Mouse (Mus musculus): ENCODE measurements around the gene Hist1h4d. TPM values are rescaled to one million over a fixed set of nuclear protein-coding genes. Genes with fewer than 3 reads are reported as not detected.

The Hist1h4d gene
- polyA plus RNA-seq, 2 experiments, result 8.6 to 152 TPM

DNA sequence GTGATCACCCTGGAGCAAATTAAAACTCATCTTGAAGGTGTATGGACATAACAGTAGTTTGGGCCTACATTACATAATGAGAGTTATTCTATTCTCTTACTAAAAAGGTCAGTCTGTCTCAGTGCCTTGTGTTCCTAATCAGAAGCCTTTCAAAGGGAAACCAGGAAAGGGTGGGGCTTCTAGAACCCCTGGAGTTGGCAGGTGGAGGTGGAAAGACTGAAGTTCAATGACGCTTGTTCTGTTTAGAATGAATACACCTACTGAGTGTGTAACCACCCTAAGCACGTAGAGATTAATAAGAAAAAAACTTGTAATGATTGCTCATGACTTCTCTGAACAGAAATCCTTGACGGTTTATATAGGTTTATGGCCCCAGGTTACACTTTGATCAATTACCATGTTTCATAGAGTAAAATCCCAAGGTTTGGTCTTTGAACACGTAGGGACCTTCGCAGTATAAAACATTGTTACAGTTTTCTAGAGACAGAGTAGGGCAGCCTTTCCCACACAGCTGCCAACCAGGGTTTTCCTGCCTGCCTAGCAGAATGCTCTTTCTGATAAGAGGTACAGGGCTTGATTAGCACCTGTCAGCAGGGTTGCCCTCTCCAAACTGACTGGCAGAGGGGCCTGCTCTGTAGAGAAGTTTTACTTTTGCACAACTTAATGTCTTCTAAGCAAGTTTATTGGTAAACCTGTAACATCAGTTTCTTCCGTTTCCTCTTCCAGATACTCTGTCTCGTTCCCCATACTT is 14.4 kb downstream of the Hist1h4d start:
- TF ChIP-seq EP300 (IDR thresholded peaks at IDR 0.05; ENCODE audit: low read depth) (peak; percentile 87), CTCF (IDR thresholded peaks at IDR 0.05; ENCODE audit: low read depth) (no peak)
- WGBS (ENCODE audit: insufficient replicate concordance), result 29% methylated on average over 7 of the region's 7 CpGs
- peak in 2 of 3 experiments; percentile 70 to 74 for DNase-seq (ENCODE audit: low read depth in 3 of 3, low spot score in 3 of 3)
- peak; percentile 94 for ATAC-seq (ENCODE audit: insufficient read depth)
- H3K9ac ChIP-seq (replicated peaks), result peak overlapping the region; percentile 76
- H3K4me2 ChIP-seq (ENCODE audit: low read depth), result peak overlapping the region; percentile 63
- H3K4me1 ChIP-seq (replicated peaks; ENCODE audit: control insufficient read depth in 2 of 2, insufficient read depth in 2 of 2, low read length in 1 of 2), result peaks cover 44 to 48% of the 10 kb centered on the region in 2 experiments
- peak overlapping the region; percentile 97 for H3K27ac ChIP-seq
- peak overlapping the region in 1 of 2 experiments; percentile 10; a peak in 1 of 4 replicates for H3K4me3 ChIP-seq (ENCODE audit: insufficient read depth in 1 of 2, low read depth in 2 of 2, low read length in 2 of 2)
- no peaks in the 10 kb centered on the region for H3K9me3 ChIP-seq (ENCODE audit: control insufficient read depth, low read length)
- no peaks in the 10 kb centered on the region for H3K36me3 ChIP-seq (replicated peaks; ENCODE audit: control insufficient read depth, insufficient read depth, low read depth)
- H3K27me3 ChIP-seq (ENCODE audit: control insufficient read depth, insufficient read depth, low read length), result no peaks in the 10 kb centered on the region

DNA sequence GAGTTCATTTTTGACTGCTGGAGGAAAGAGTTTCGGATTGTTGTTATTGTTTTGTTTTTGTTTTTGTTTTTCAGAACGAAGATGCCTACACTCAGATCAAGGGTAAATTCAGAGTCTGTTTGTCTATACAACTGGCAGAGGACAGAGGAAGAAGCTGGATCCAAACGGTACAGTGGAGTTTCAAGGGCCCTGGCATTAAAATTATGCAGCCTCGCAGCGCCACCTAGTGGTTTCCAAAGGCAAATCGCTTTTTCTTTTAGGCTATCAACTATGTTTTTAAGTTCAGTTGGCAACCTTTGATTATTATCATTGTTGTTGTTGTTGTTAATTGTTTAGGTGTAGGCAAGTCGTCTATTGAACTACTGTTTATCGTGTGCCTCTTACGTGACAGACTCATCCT is 16.6 kb downstream of the Hist1h4d start:
- ATAC-seq (ENCODE audit: insufficient read depth), result no peak
- no peak overlapping the region for H3K4me3 ChIP-seq (ENCODE audit: insufficient read depth in 1 of 2, low read depth in 2 of 2, low read length in 2 of 2)
- peak overlapping the region; percentile 65 for H3K27ac ChIP-seq
- H3K4me1 ChIP-seq (replicated peaks; ENCODE audit: control insufficient read depth in 2 of 2, insufficient read depth in 2 of 2, low read length in 1 of 2), result peaks cover 38 to 44% of the 10 kb centered on the region in 2 experiments
- H3K9ac ChIP-seq (replicated peaks), result peak overlapping the region; percentile 16; the same call in 1 of the 2 replicates
- no peaks in the 10 kb centered on the region for H3K36me3 ChIP-seq (replicated peaks; ENCODE audit: control insufficient read depth, insufficient read depth, low read depth)
- H3K27me3 ChIP-seq (ENCODE audit: control insufficient read depth, insufficient read depth, low read length), result no peaks in the 10 kb centered on the region
- TF ChIP-seq EP300 (IDR thresholded peaks at IDR 0.05; ENCODE audit: low read depth), result peak; percentile 67
- peak; percentile 83 for TF ChIP-seq CTCF (IDR thresholded peaks at IDR 0.05; ENCODE audit: low read depth)
- H3K9me3 ChIP-seq (ENCODE audit: control insufficient read depth, low read length), result no peaks in the 10 kb centered on the region
- WGBS (ENCODE audit: insufficient replicate concordance), result 6% methylated on average over 9 of the region's 9 CpGs
- peak overlapping the region; percentile 18; the same call in 1 of the 2 replicates for H3K4me2 ChIP-seq (ENCODE audit: low read depth)
- DNase-seq (ENCODE audit: low read depth in 3 of 3, low spot score in 3 of 3), result peak in 1 of 3 experiments; percentile 75

DNA sequence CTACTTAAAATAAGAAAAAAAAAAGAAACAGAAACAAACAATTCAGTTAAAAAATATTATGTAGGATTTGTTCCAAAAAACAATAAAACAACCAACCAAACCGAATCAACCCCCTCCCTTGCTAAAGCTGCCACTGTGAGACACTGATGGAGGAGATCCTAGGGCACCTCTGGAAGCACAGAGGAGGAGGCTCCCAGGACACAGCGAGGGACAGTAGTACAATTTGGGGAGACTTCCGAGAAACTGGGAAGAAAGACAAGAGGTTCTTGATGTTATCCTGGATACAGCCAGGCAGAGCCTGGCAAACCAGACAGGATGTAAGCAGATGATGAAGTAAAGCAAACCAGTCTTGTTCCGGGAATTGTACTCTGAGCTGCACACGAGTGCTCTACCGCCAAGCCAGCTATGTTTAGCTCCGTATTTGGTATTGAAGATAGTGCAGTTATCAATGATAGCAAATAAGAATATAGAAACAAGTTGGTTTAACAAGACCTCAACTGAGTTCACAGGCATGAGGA is 21.8 kb downstream of the Hist1h4d start:
- H3K27me3 ChIP-seq (ENCODE audit: control insufficient read depth, insufficient read depth, low read length), result no peaks in the 10 kb centered on the region
- H3K4me1 ChIP-seq (replicated peaks; ENCODE audit: control insufficient read depth in 2 of 2, insufficient read depth in 2 of 2, low read length in 1 of 2), result peaks cover 3 to 8% of the 10 kb centered on the region in 2 experiments; a peak in 3 of 4 replicates
- no peak overlapping the region for H3K4me2 ChIP-seq (ENCODE audit: low read depth)
- no peaks in the 10 kb centered on the region for H3K36me3 ChIP-seq (replicated peaks; ENCODE audit: control insufficient read depth, insufficient read depth, low read depth)
- H3K9me3 ChIP-seq (ENCODE audit: control insufficient read depth, low read length), result no peaks in the 10 kb centered on the region
- no peak overlapping the region for H3K9ac ChIP-seq (replicated peaks)
- 41% methylated on average over 7 of the region's 7 CpGs for WGBS (ENCODE audit: insufficient replicate concordance)
- no peak for DNase-seq (ENCODE audit: low read depth in 3 of 3, low spot score in 3 of 3)
- TF ChIP-seq CTCF (IDR thresholded peaks at IDR 0.05; ENCODE audit: low read depth) (no peak), EP300 (IDR thresholded peaks at IDR 0.05; ENCODE audit: low read depth) (no peak)
- H3K27ac ChIP-seq, result no peak overlapping the region
- ATAC-seq (ENCODE audit: insufficient read depth), result no peak
- H3K4me3 ChIP-seq (ENCODE audit: insufficient read depth in 1 of 2, low read depth in 2 of 2, low read length in 2 of 2), result no peak overlapping the region

DNA sequence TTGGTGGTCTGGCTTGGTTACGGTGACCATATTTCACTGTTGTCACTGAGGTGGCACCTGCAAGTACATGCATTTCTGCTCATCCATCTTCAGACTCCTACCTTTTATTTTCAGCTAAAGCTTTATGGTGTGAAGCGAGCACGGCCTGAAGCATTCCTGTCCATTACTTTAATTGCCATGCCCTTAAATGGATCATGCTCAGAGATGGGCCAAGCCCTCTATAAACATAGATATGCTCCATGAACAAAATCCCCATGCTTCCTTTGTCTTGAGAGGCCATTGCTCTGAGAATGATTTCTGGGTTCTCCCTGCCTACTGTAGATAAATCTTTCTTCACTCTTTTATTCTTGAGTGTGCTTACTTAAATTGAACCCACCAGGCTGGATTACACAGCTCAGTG is 23.1 kb downstream of the Hist1h4d start:
- Histone ChIP-seq H3K9ac (replicated peaks) (no peak overlapping the region), H3K4me1 (replicated peaks; ENCODE audit: control insufficient read depth in 2 of 2, insufficient read depth in 2 of 2, low read length in 1 of 2) (peaks cover 12 to 17% of the 10 kb centered on the region in 2 experiments), H3K9me3 (ENCODE audit: control insufficient read depth, low read length) (no peaks in the 10 kb centered on the region), H3K36me3 (replicated peaks; ENCODE audit: control insufficient read depth, insufficient read depth, low read depth) (no peaks in the 10 kb centered on the region), H3K4me3 (ENCODE audit: insufficient read depth in 1 of 2, low read depth in 2 of 2, low read length in 2 of 2) (no peak overlapping the region), H3K27ac (no peak overlapping the region), H3K4me2 (ENCODE audit: low read depth) (no peak overlapping the region), H3K27me3 (ENCODE audit: control insufficient read depth, insufficient read depth, low read length) (no peaks in the 10 kb centered on the region)
- ATAC-seq (ENCODE audit: insufficient read depth), result no peak
- no peak for TF ChIP-seq CTCF (IDR thresholded peaks at IDR 0.05; ENCODE audit: low read depth)
- no peak for TF ChIP-seq EP300 (IDR thresholded peaks at IDR 0.05; ENCODE audit: low read depth)
- 85% methylated on average over 3 of the region's 3 CpGs for WGBS (ENCODE audit: insufficient replicate concordance)
- no peak for DNase-seq (ENCODE audit: low read depth in 3 of 3, low spot score in 3 of 3)

DNA sequence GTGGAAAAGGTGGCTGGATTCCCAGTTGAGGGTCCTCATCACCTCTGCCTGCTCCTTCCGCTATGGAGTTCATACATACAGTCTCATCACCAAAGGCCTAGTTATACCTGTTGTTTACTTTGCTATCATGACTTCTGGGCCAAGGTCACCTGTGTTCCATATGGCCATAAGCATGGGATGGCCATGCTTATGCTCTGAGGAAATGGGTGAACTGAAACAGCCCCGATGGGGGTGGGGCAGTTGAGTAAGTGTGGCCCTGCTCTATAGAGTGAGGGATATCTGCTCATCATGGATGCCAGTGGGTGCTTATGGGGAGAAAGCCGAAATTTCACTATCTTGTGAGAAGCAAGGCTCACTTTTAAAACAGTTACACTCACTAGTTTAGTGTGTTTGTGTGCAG is 23.7 kb downstream of the Hist1h4d start:
- Histone ChIP-seq H3K4me3 (ENCODE audit: insufficient read depth in 1 of 2, low read depth in 2 of 2, low read length in 2 of 2) (no peak overlapping the region), H3K4me2 (ENCODE audit: low read depth) (no peak overlapping the region), H3K9ac (replicated peaks) (no peak overlapping the region; the same call in 1 of the 2 replicates), H3K9me3 (ENCODE audit: control insufficient read depth, low read length) (no peaks in the 10 kb centered on the region), H3K36me3 (replicated peaks; ENCODE audit: control insufficient read depth, insufficient read depth, low read depth) (no peaks in the 10 kb centered on the region), H3K4me1 (replicated peaks; ENCODE audit: control insufficient read depth in 2 of 2, insufficient read depth in 2 of 2, low read length in 1 of 2) (peaks cover 18 to 23% of the 10 kb centered on the region in 2 experiments), H3K27ac (no peak overlapping the region), H3K27me3 (ENCODE audit: control insufficient read depth, insufficient read depth, low read length) (no peaks in the 10 kb centered on the region)
- TF ChIP-seq CTCF (IDR thresholded peaks at IDR 0.05; ENCODE audit: low read depth), result no peak
- no peak for TF ChIP-seq EP300 (IDR thresholded peaks at IDR 0.05; ENCODE audit: low read depth)
- ATAC-seq (ENCODE audit: insufficient read depth) (no peak), DNase-seq (ENCODE audit: low read depth in 3 of 3, low spot score in 3 of 3) (no peak)
- WGBS (ENCODE audit: insufficient replicate concordance), result 79% methylated on average over 3 of the region's 3 CpGs

All from liver, embryonic 14.5 days (tissue).